Mouse (Mus musculus): Measurements from ENCODE around the gene Specc1l. TPM values are rescaled to one million over a fixed set of nuclear protein-coding genes. Genes with fewer than 3 reads are reported as not detected.
"Not testable (repeated sequence)": the region's sequence is repeated elsewhere in the genome, so short reads cannot be mapped to it uniquely, and the experiment has no call there.

Gene Specc1l
- polyA plus RNA-seq, 1 experiment from 2014 or later, result 27.3 TPM

GRCm38 (mm10) chr10:75345265-75345664 is 133.4 kb downstream of the Specc1l start:
- no peaks in the 10 kb centered on the region for H3K36me3 ChIP-seq (ENCODE audit: control insufficient read depth, insufficient read depth, low read length)
- H3K9me3 ChIP-seq (ENCODE audit: control insufficient read depth, low read length), result no peaks in the 10 kb centered on the region
- no peaks in the 10 kb centered on the region for H3K27me3 ChIP-seq (ENCODE audit: control insufficient read depth, insufficient read depth, low read length)
- no peak for DNase-seq (ENCODE audit: low spot score)
- H3K4me2 ChIP-seq (replicated peaks; ENCODE audit: low read depth, low read length), result no peak overlapping the region
- no peak overlapping the region for H3K27ac ChIP-seq (ENCODE audit: low read depth, low read length)
- ATAC-seq (ENCODE audit: low FRiP score), result no peak
- WGBS, result 87% methylated on average over 2 of the region's 2 CpGs
- H3K4me3 ChIP-seq (ENCODE audit: low read depth, low read length), result no peak overlapping the region
- no peaks in the 10 kb centered on the region for H3K4me1 ChIP-seq (replicated peaks; ENCODE audit: control insufficient read depth, insufficient read depth, low read length)
- no peak overlapping the region for H3K9ac ChIP-seq (ENCODE audit: low read depth, low read length)

- Histone ChIP-seq H3K9me3 (ENCODE audit: control insufficient read depth, low read length) (no peaks in the 10 kb centered on the region), H3K36me3 (ENCODE audit: control insufficient read depth, insufficient read depth, low read length) (no peaks in the 10 kb centered on the region), H3K27me3 (ENCODE audit: control insufficient read depth, insufficient read depth, low read length) (no peaks in the 10 kb centered on the region), H3K9ac (ENCODE audit: low read depth, low read length) (no peak overlapping the region), H3K4me2 (replicated peaks; ENCODE audit: low read depth, low read length) (no peak overlapping the region), H3K4me1 (replicated peaks; ENCODE audit: control insufficient read depth, insufficient read depth, low read length) (no peaks in the 10 kb centered on the region), H3K27ac (ENCODE audit: low read depth, low read length) (no peak overlapping the region), H3K4me3 (ENCODE audit: low read depth, low read length) (no peak overlapping the region)
- DNase-seq (ENCODE audit: low spot score) (no peak), ATAC-seq (ENCODE audit: low FRiP score) (no peak)
- WGBS, result 88% methylated on average over 5 of the region's 5 CpGs
Observed at GRCm38 (mm10) chr10:75350564-75350963, 138.7 kb downstream of the Specc1l start.

- Histone ChIP-seq H3K27me3 (ENCODE audit: control insufficient read depth, insufficient read depth, low read length) (no peaks in the 10 kb centered on the region), H3K27ac (ENCODE audit: low read depth, low read length) (no peak overlapping the region), H3K4me2 (replicated peaks; ENCODE audit: low read depth, low read length) (no peak overlapping the region), H3K9me3 (ENCODE audit: control insufficient read depth, low read length) (no peaks in the 10 kb centered on the region), H3K36me3 (ENCODE audit: control insufficient read depth, insufficient read depth, low read length) (no peaks in the 10 kb centered on the region), H3K4me1 (replicated peaks; ENCODE audit: control insufficient read depth, insufficient read depth, low read length) (no peaks in the 10 kb centered on the region), H3K4me3 (ENCODE audit: low read depth, low read length) (no peak overlapping the region), H3K9ac (ENCODE audit: low read depth, low read length) (no peak overlapping the region)
- no peak for ATAC-seq (ENCODE audit: low FRiP score)
- DNase-seq (ENCODE audit: low spot score), result no peak
- WGBS, result 97% methylated on average over 12 of the region's 12 CpGs
Observed at GRCm38 (mm10) chr10:75352541-75352940, 140.7 kb downstream of the Specc1l start.

- not testable (repeated sequence) for H3K9ac ChIP-seq (ENCODE audit: low read depth, low read length); H3K9me3 ChIP-seq (ENCODE audit: control insufficient read depth, low read length); H3K27ac ChIP-seq (ENCODE audit: low read depth, low read length); H3K36me3 ChIP-seq (ENCODE audit: control insufficient read depth, insufficient read depth, low read length); H3K4me1 ChIP-seq (replicated peaks; ENCODE audit: control insufficient read depth, insufficient read depth, low read length); H3K27me3 ChIP-seq (ENCODE audit: control insufficient read depth, insufficient read depth, low read length); ATAC-seq (ENCODE audit: low FRiP score); DNase-seq (ENCODE audit: low spot score); H3K4me2 ChIP-seq (replicated peaks; ENCODE audit: low read depth, low read length); H3K4me3 ChIP-seq (ENCODE audit: low read depth, low read length)
- 75% methylated on average over 8 of the region's 9 CpGs for WGBS
Observed at GRCm38 (mm10) chr10:75353838-75354241, 142.0 kb downstream of the Specc1l start.

GRCm38 (mm10) chr10:75355341-75355740 is 143.5 kb downstream of the Specc1l start:
- no peaks in the 10 kb centered on the region for H3K36me3 ChIP-seq (ENCODE audit: control insufficient read depth, insufficient read depth, low read length)
- H3K4me3 ChIP-seq (ENCODE audit: low read depth, low read length), result no peak overlapping the region
- no peak overlapping the region for H3K4me2 ChIP-seq (replicated peaks; ENCODE audit: low read depth, low read length)
- WGBS, result 81% methylated on average over 4 of the region's 4 CpGs
- H3K4me1 ChIP-seq (replicated peaks; ENCODE audit: control insufficient read depth, insufficient read depth, low read length), result no peaks in the 10 kb centered on the region
- ATAC-seq (ENCODE audit: low FRiP score), result no peak
- H3K9me3 ChIP-seq (ENCODE audit: control insufficient read depth, low read length), result no peaks in the 10 kb centered on the region
- no peaks in the 10 kb centered on the region for H3K27me3 ChIP-seq (ENCODE audit: control insufficient read depth, insufficient read depth, low read length)
- no peak overlapping the region for H3K27ac ChIP-seq (ENCODE audit: low read depth, low read length)
- no peak for DNase-seq (ENCODE audit: low spot score)
- no peak overlapping the region for H3K9ac ChIP-seq (ENCODE audit: low read depth, low read length)

Other genes starting within 250 kb of the Specc1l start
- gene Gnaz, start 244.9 kb upstream of the Specc1l start, polyA plus RNA-seq (2014; fragmentation: Nextera tagmentation; extraction: Ambion mirVana), result 14.0 and 14.7 TPM in 2 replicates
- 0.15 and 0.46 TPM in 2 replicates for gene Rsph14, start 179.5 kb upstream of the Specc1l start, polyA plus RNA-seq (2014; fragmentation: Nextera tagmentation; extraction: Ambion mirVana)
- gene Rab36, start 175.0 kb upstream of the Specc1l start, polyA plus RNA-seq (2014; fragmentation: Nextera tagmentation; extraction: Ambion mirVana), result 6.8 and 9.3 TPM in 2 replicates
- 10.5 and 15.2 TPM in 2 replicates for gene Bcr, start 151.5 kb upstream of the Specc1l start, polyA plus RNA-seq (2014; fragmentation: Nextera tagmentation; extraction: Ambion mirVana)
- gene Adora2a, start 104.8 kb downstream of the Specc1l start, polyA plus RNA-seq (2014; fragmentation: Nextera tagmentation; extraction: Ambion mirVana), result 4.1 and 5.0 TPM in 2 replicates
- gene Upb1, start 189.0 kb downstream of the Specc1l start, polyA plus RNA-seq (2014; fragmentation: Nextera tagmentation; extraction: Ambion mirVana), result 0.11 TPM in 1 of 2 replicates, not detected in the other

Measured in hindbrain, embryonic 11.5 days (tissue).